Mouse (Mus musculus): ENCODE data around the gene Rasgef1b.

- TF ChIP-seq POLR2A (IDR thresholded peaks at IDR 0.05; ENCODE audit: extremely low read depth, insufficient read depth, low read length) (no peak), CTCF (IDR thresholded peaks at IDR 0.05; ENCODE audit: low read depth, low read length) (no peak)
These were observed 1.1 kb upstream of the Rasgef1b start for GRCm38 (mm10) chr5:99729931-99730330.

Measured in liver, adult 2 months (tissue).